Mouse (Mus musculus): ENCODE measurements around the gene Aox3.

- no peak for TF ChIP-seq CTCF (IDR thresholded peaks at IDR 0.05; ENCODE audit: borderline replicate concordance, insufficient read depth, low read length)
- no peak for TF ChIP-seq POLR2A (IDR thresholded peaks at IDR 0.05; ENCODE audit: low read depth, low read length)
Observed at GRCm38 (mm10) chr1:58221879-58222278, 108.9 kb downstream of the Aox3 start.

Data from embryonic fibroblast, embryonic 13.5 days (primary cell).